Mouse (Mus musculus): ENCODE measurements around the gene Lrrc27.

GRCm38 (mm10) chr7:139280044-139280443 lies 67.3 kb downstream of the Lrrc27 start:
- TF ChIP-seq CTCF (IDR thresholded peaks at IDR 0.05; ENCODE audit: control insufficient read depth, insufficient read depth, insufficient replicate concordance, low read depth, low read length) (no peak), POLR2A (IDR thresholded peaks at IDR 0.05; ENCODE audit: control insufficient read depth, low read depth, low read length) (no peak)
